Mouse (Mus musculus) MEL (cell line): ENCODE results near the gene Disp1. TPM values are rescaled to one million over a fixed set of nuclear protein-coding genes. Genes with fewer than 3 reads are reported as not detected.

Experiments
- DNase-seq: peaks from one replicate; pipeline ENCODE4 v3.0.0; 2011; ENCODE audit warnings: low read depth, low spot score
- H3K27ac ChIP-seq: 2 replicates; pipeline ENCODE4 v1.5.1; 2012; ENCODE audit warnings: low read depth, mild to moderate bottlenecking, control low read depth, low read length, moderate library complexity; ENCODE audit not compliant: control insufficient read depth
- H3K27me3 ChIP-seq, 2 experiments: fragments of 150-350 bp in 1 of 2; sonication (generic) in 1 of 2; 2 replicates each; pipeline ENCODE4 v1.6.1; 2012; ENCODE audit warnings: low read length in 2 of 2, mild to moderate bottlenecking in 2 of 2, improper control_type of control experiment in 1 of 2, moderate library complexity in 1 of 2; ENCODE audit not compliant: insufficient read depth in 2 of 2, control insufficient read depth in 1 of 2
- H3K36me3 ChIP-seq, 2 experiments: 2 replicates each; pipeline ENCODE4 v1.6.1; 2012 to 2014; ENCODE audit warnings: low read length in 2 of 2, improper control_type of control experiment in 1 of 2, inconsistent platforms in 1 of 2, mild to moderate bottlenecking in 1 of 2; ENCODE audit not compliant: insufficient read depth in 2 of 2, control insufficient read depth in 1 of 2
- H3K4me1 ChIP-seq, 2 experiments: fragments of 150-350 bp in 1 of 2; sonication (generic) in 1 of 2; 2 replicates each; pipeline ENCODE4 v1.6.1; 2012; ENCODE audit warnings: low read length in 2 of 2, improper control_type of control experiment in 1 of 2, mild to moderate bottlenecking in 1 of 2; ENCODE audit not compliant: insufficient read depth in 2 of 2, control insufficient read depth in 1 of 2
- H3K4me3 ChIP-seq, 2 experiments: fragments of 150-350 bp in 1 of 2; sonication (generic) in 1 of 2; 2 replicates each; pipeline ENCODE4 v1.5.1; 2012; ENCODE audit warnings: low read depth in 2 of 2, low read length in 2 of 2, mild to moderate bottlenecking in 2 of 2, moderate library complexity in 2 of 2, control low read depth in 1 of 2, improper control_type of control experiment in 1 of 2; ENCODE audit not compliant: control insufficient read depth in 1 of 2, insufficient read depth in 1 of 2
- H3K79me2 ChIP-seq: 2 replicates; pipeline ENCODE4 v1.6.1; 2012; ENCODE audit warnings: mild to moderate bottlenecking, low read length, moderate library complexity; ENCODE audit not compliant: control insufficient read depth, poor library complexity, insufficient read depth
- H3K9ac ChIP-seq: 2 replicates; pipeline ENCODE4 v1.6.1; 2012; ENCODE audit warnings: low read depth, mild to moderate bottlenecking, control low read depth, low read length, moderate library complexity; ENCODE audit not compliant: control insufficient read depth, poor library complexity, severe bottlenecking
- H3K9me3 ChIP-seq: fragments of 150-350 bp; sonication (generic); replicated peaks from 2 replicates; pipeline ENCODE4 v1.6.1; 2012; ENCODE audit warnings: mild to moderate bottlenecking, low read length, improper control_type of control experiment, moderate library complexity; ENCODE audit not compliant: insufficient read depth
- BHLHE40 ChIP-seq: IDR thresholded peaks from 2 replicates; pipeline ENCODE4 v1.6.1; 2012; ENCODE audit warnings: low read depth, mild to moderate bottlenecking, inconsistent platforms, low read length, improper control_type of control experiment, borderline replicate concordance
- CTCF ChIP-seq, 3 experiments: IDR thresholded peaks in 2 of 3; conservative IDR thresholded peaks in 1 of 3; 2 replicates each; pipeline ENCODE4 v1.5.1; 2011 to 2012; ENCODE audit warnings: low read length in 3 of 3, low read depth in 2 of 3, mild to moderate bottlenecking in 2 of 3, improper control_type of control experiment in 1 of 3, inconsistent platforms in 1 of 3, mixed read lengths in 1 of 3, moderate library complexity in 1 of 3; ENCODE audit not compliant: control insufficient read depth in 1 of 3, insufficient read depth in 1 of 3, poor library complexity in 1 of 3, severe bottlenecking in 1 of 3
- E2F4 ChIP-seq: IDR thresholded peaks from 2 replicates; pipeline ENCODE4 v1.6.1; 2011; ENCODE audit warnings: low read depth, low read length, improper control_type of control experiment, borderline replicate concordance
- ELF1 ChIP-seq: IDR thresholded peaks from 2 replicates; pipeline ENCODE4 v1.6.1; 2014; ENCODE audit warnings: low read depth, mild to moderate bottlenecking, inconsistent platforms, low read length, improper control_type of control experiment, moderate library complexity
- EP300 ChIP-seq, 2 experiments: IDR thresholded peaks; 2 replicates each; pipeline ENCODE4 v1.6.1; 2011; ENCODE audit warnings: improper control_type of control experiment in 2 of 2, low read length in 2 of 2, low read depth in 1 of 2, mild to moderate bottlenecking in 1 of 2
- ETS1 ChIP-seq: IDR thresholded peaks from 2 replicates; pipeline ENCODE4 v1.6.1; 2012; ENCODE audit warnings: low read depth, mild to moderate bottlenecking, inconsistent platforms, low read length, improper control_type of control experiment, moderate library complexity
- GABPA ChIP-seq: IDR thresholded peaks from 2 replicates; pipeline ENCODE4 v1.6.1; 2012; ENCODE audit warnings: low read depth, mild to moderate bottlenecking, inconsistent platforms, low read length, improper control_type of control experiment, moderate library complexity
- GATA1 ChIP-seq: IDR thresholded peaks from 2 replicates; pipeline ENCODE4 v1.6.1; 2011; ENCODE audit warnings: low read depth, low read length, improper control_type of control experiment
- JUND ChIP-seq: IDR thresholded peaks from 2 replicates; pipeline ENCODE4 v1.6.1; 2011; ENCODE audit warnings: low read depth, mild to moderate bottlenecking, improper control_type of control experiment, low read length
- KAT2A ChIP-seq: conservative IDR thresholded peaks from 2 replicates; pipeline ENCODE4 v1.6.1; 2012; ENCODE audit warnings: low read depth, low read length, improper control_type of control experiment, inconsistent platforms
- MAFK ChIP-seq: IDR thresholded peaks from 2 replicates; pipeline ENCODE4 v1.6.1; 2011; ENCODE audit warnings: low read depth, mild to moderate bottlenecking, low read length, improper control_type of control experiment, borderline replicate concordance
- MAX ChIP-seq: IDR thresholded peaks from 2 replicates; pipeline ENCODE4 v1.6.1; 2011; ENCODE audit warnings: low read length, improper control_type of control experiment
- MAZ ChIP-seq: IDR thresholded peaks from 2 replicates; pipeline ENCODE4 v1.6.1; 2012; ENCODE audit warnings: low read depth, mild to moderate bottlenecking, inconsistent platforms, low read length, improper control_type of control experiment
- MEF2A ChIP-seq: IDR thresholded peaks from 2 replicates; pipeline ENCODE4 v1.6.1; 2014; ENCODE audit warnings: low read depth, mild to moderate bottlenecking, inconsistent platforms, low read length, improper control_type of control experiment; ENCODE audit not compliant: poor library complexity, insufficient replicate concordance, severe bottlenecking; ENCODE audit errors: extremely low read depth
- MXI1 ChIP-seq: IDR thresholded peaks from 2 replicates; pipeline ENCODE4 v1.6.1; 2011; ENCODE audit warnings: mild to moderate bottlenecking, low read depth, low read length, improper control_type of control experiment
- MYB ChIP-seq: IDR thresholded peaks from 2 replicates; pipeline ENCODE4 v1.6.1; 2011; ENCODE audit warnings: mild to moderate bottlenecking, low read depth, low read length, improper control_type of control experiment
- MYC ChIP-seq: IDR thresholded peaks from 2 replicates; pipeline ENCODE4 v1.6.1; 2011; ENCODE audit warnings: low read depth, mild to moderate bottlenecking, low read length, improper control_type of control experiment, moderate library complexity
- POLR2A ChIP-seq, 2 experiments: IDR thresholded peaks; 2 replicates each; pipeline ENCODE4 v1.6.1; 2011 to 2012; ENCODE audit warnings: low read length in 2 of 2, mild to moderate bottlenecking in 2 of 2, control low read depth in 1 of 2, improper control_type of control experiment in 1 of 2, low read depth in 1 of 2, moderate library complexity in 1 of 2; ENCODE audit not compliant: control insufficient read depth in 1 of 2, insufficient read depth in 1 of 2, poor library complexity in 1 of 2
- POLR2AphosphoS2 ChIP-seq: IDR thresholded peaks from 2 replicates; pipeline ENCODE4 v1.6.1; 2011; ENCODE audit warnings: low read length, improper control_type of control experiment
- POLR2AphosphoS5 ChIP-seq: IDR thresholded peaks from 2 replicates; pipeline ENCODE4 v1.6.1; 2012; ENCODE audit warnings: low read depth, borderline replicate concordance, mild to moderate bottlenecking, inconsistent platforms, low read length, moderate library complexity, mixed read lengths
- RCOR1 ChIP-seq: IDR thresholded peaks from 2 replicates; pipeline ENCODE4 v1.6.1; 2012; ENCODE audit warnings: low read depth, mild to moderate bottlenecking, inconsistent platforms, low read length, improper control_type of control experiment
- SIN3A ChIP-seq: IDR thresholded peaks from 2 replicates; pipeline ENCODE4 v1.6.1; 2012; ENCODE audit warnings: low read length, improper control_type of control experiment, inconsistent platforms
- SMC3 ChIP-seq: IDR thresholded peaks from 2 replicates; pipeline ENCODE4 v1.6.1; 2011; ENCODE audit warnings: low read depth, low read length, improper control_type of control experiment
- TBP ChIP-seq: IDR thresholded peaks from 2 replicates; pipeline ENCODE4 v1.8.0; 2011; ENCODE audit warnings: low read depth, low read length, improper control_type of control experiment
- TCF12 ChIP-seq: IDR thresholded peaks from 2 replicates; pipeline ENCODE4 v1.6.1; 2014; ENCODE audit warnings: low read depth, mild to moderate bottlenecking, inconsistent platforms, low read length, improper control_type of control experiment, moderate library complexity
- USF2 ChIP-seq, 2 experiments: IDR thresholded peaks; 2 replicates each; pipeline ENCODE4 v1.6.1; 2011 to 2012; ENCODE audit warnings: improper control_type of control experiment in 2 of 2, low read length in 2 of 2, borderline replicate concordance in 1 of 2, inconsistent platforms in 1 of 2, low read depth in 1 of 2, mild to moderate bottlenecking in 1 of 2; ENCODE audit not compliant: insufficient read depth in 1 of 2
- ZC3H11A ChIP-seq: IDR thresholded peaks from 2 replicates; pipeline ENCODE4 v1.6.1; 2012; ENCODE audit warnings: low read depth, mild to moderate bottlenecking, inconsistent platforms, low read length, improper control_type of control experiment
- ZMIZ1 ChIP-seq: IDR thresholded peaks from 2 replicates; pipeline ENCODE4 v1.6.1; 2012; ENCODE audit warnings: low read depth, mild to moderate bottlenecking, inconsistent platforms, low read length, improper control_type of control experiment, moderate library complexity
- ZNF384 ChIP-seq: IDR thresholded peaks from 2 replicates; pipeline ENCODE4 v1.6.1; 2012; ENCODE audit warnings: low read depth, mild to moderate bottlenecking, inconsistent platforms, low read length, improper control_type of control experiment
- polyA plus RNA-seq, 2 experiments: library from polyadenylated mRNA; stranded (reverse) in 1 of 2; unstranded in 1 of 2; fragments of >175 nt in 1 of 2; fragments of >200 nt in 1 of 2; gene quantifications; 2 replicates each; pipeline versions ENCODE4 v1.2.1 to v1.2.4; 2012; ENCODE audit warnings: low replicate concordance in 2 of 2, low read depth in 1 of 2; ENCODE audit not compliant: insufficient read length in 2 of 2, insufficient read depth in 1 of 2, missing spikeins in 1 of 2
- total RNA-seq: library from RNA; depleted of rRNA; stranded (reverse); fragments of 300-350 nt; gene quantifications from 2 replicates; pipeline ENCODE4 v1.2.3, GENCODE M21; 2012

The Disp1 gene
- total and polyA plus RNA-seq, 3 experiments: 6.3 to 9.9 TPM; not detected in 1

DNA sequence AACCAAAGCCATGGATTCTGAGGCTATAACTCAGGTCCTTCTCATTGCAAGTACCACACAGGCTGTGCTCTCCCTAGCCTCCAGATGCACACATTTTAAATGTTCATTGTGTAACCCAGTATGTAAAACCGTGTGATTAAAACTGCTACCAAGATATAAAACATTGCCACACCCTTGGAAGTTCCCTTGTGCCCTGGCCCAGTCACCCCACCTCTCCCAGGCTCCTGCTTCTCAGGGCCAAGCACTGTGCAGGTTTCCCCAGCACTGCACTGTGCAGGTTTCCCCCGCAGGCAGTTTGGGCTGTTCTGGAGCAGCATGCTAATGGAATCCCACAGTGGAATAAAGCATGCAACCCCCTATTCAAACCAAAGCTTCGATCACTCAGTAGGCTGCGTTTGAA, 29.3 kb upstream of the Disp1 start:
- TF ChIP-seq GATA1: no peak
- peak in 1 of 2 experiments; percentile 17; a peak in 1 of 4 replicates for TF ChIP-seq EP300 (IDR thresholded peaks at IDR 0.05; ENCODE audit: low read depth in 1 of 2, low read length in 2 of 2)
- 0 out of 2 replicates have a peak, but pooled peaks have one; percentile 18 for TF ChIP-seq SIN3A
- TF ChIP-seq E2F4: no peak
- no peak for TF ChIP-seq ZMIZ1
- no peak for TF ChIP-seq MXI1
- TF ChIP-seq ZC3H11A: no peak
- TF ChIP-seq MYC: no peak
- TF ChIP-seq RCOR1: no peak
- no peak for TF ChIP-seq TCF12
- no peak for TF ChIP-seq POLR2A (IDR thresholded peaks at IDR 0.05; ENCODE audit: control insufficient read depth in 1 of 2, insufficient read depth in 1 of 2, low read depth in 1 of 2, low read length in 2 of 2, poor library complexity in 1 of 2)
- TF ChIP-seq KAT2A: no peak
- no peak overlapping the region for H3K9ac ChIP-seq
- peaks cover 17 to 23% of the 10 kb centered on the region in 2 experiments; a peak in 3 of 4 replicates for H3K4me1 ChIP-seq
- H3K4me3 ChIP-seq: no peak overlapping the region
- H3K79me2 ChIP-seq: no peaks in the 10 kb centered on the region
- peak; percentile 20 for DNase-seq
- H3K9me3 ChIP-seq: no peaks in the 10 kb centered on the region
- H3K27me3 ChIP-seq: no peaks in the 10 kb centered on the region
- H3K27ac ChIP-seq: no peak overlapping the region
- peaks cover 0 to 4% of the 10 kb centered on the region in 2 experiments; a peak in 2 of 4 replicates for H3K36me3 ChIP-seq

DNA sequence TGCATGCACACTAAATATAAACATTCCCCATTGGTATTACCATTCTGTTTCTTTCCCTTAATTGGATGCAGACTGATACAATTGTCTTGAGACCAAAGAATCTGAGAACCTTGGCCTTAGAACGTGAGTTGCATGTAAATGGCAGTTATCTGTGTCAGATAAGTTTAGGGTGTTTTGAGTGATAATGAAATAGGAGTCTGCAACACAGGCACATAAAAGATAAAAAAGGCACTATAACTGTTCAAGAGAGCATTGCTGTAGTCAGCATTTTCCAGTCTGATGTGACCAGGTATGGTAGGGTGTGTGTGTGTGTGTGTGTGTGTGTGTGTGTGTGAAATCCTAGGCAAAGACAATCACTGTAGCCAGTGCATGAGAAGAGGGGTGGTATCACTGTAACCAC, 26.8 kb upstream of the Disp1 start:
- Histone ChIP-seq H3K9ac (no peak overlapping the region), H3K27me3 (no peaks in the 10 kb centered on the region; a peak in 1 of 4 replicates), H3K36me3 (peaks cover 0 to 4% of the 10 kb centered on the region in 2 experiments; a peak in 2 of 4 replicates), H3K27ac (0 out of 2 replicates have a peak overlapping the region, but pooled peaks have one; percentile 18), H3K4me1 (peaks cover 15 to 20% of the 10 kb centered on the region in 2 experiments; a peak in 3 of 4 replicates), H3K4me3 (no peak overlapping the region), H3K9me3 (no peaks in the 10 kb centered on the region), H3K79me2 (no peaks in the 10 kb centered on the region)
- peak; percentile 47 for DNase-seq
- TF ChIP-seq TBP (no peak), POLR2AphosphoS5 (no peak), RCOR1 (peak; percentile 73), MXI1 (peak; percentile 31; the same call in 1 of the 2 replicates), ETS1 (peak; percentile 89), MYB (peak; percentile 52), E2F4 (no peak), MAX (no peak; the same call in 1 of the 2 replicates), KAT2A (no peak), GABPA (no peak), POLR2AphosphoS2 (no peak), TCF12 (peak; percentile 91), MEF2A (no peak), POLR2A (IDR thresholded peaks at IDR 0.05; ENCODE audit: control insufficient read depth in 1 of 2, insufficient read depth in 1 of 2, low read depth in 1 of 2, low read length in 2 of 2, poor library complexity in 1 of 2) (no peak), ELF1 (no peak), ZNF384 (no peak), USF2 (IDR thresholded peaks at IDR 0.05; ENCODE audit: borderline replicate concordance in 1 of 2, insufficient read depth in 1 of 2, low read depth in 1 of 2, low read length in 2 of 2) (no peak), MAZ (no peak), EP300 (IDR thresholded peaks at IDR 0.05; ENCODE audit: low read depth in 1 of 2, low read length in 2 of 2) (peak; percentile 77 to 91), SMC3 (no peak), GATA1 (peak; percentile 88), CTCF (IDR thresholded peaks at IDR 0.05 in 2 of 3, conservative IDR thresholded peaks at IDR 0.05 in 1 of 3; ENCODE audit: control insufficient read depth in 1 of 3, insufficient read depth in 1 of 3, low read depth in 2 of 3, low read length in 3 of 3, poor library complexity in 1 of 3, severe bottlenecking in 1 of 3) (no peak), JUND (no peak), SIN3A (peak; percentile 40; the same call in 1 of the 2 replicates), BHLHE40 (peak; percentile 99), ZMIZ1 (no peak), MAFK (peak; percentile 93)
